Mouse (Mus musculus) adrenal gland, postnatal 4 days (tissue): ENCODE measurements at regions not wholly inside any gene's neighbourhood (a gene's known extent, or its start where the extent isn't known, plus 50 kb on each side); places are given as distances from the start of the nearest gene placed in this dataset.

ENCODE experiments used
- DNase-seq, 2 experiments: peaks; one replicate each; pipeline ENCODE4 v3.0.0; 2021 to 2022; ENCODE audit warnings: low spot score in 2 of 2, mixed read lengths in 2 of 2

DNA sequence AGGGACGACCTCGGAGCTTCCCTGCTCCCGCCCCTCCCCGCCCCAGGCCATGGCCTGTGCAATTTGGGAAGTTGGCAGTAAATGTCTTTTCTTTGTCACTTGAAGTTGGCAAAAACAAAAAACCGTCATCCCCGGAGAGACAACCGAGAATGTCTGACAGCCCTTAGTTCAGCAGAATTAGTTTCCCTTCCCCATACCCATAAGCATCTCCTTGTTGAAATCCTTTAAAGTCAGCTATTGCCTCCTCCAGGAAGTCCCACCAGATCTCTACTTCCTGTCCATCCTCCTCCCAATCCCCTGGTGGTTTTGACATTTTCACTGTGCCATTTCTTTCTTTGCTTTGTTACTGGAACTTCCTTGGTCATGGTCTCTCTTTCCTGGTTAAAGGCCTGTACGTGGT, 54.8 kb downstream of the Foxb1 start:
- DNase-seq, result no peak

GRCm38 (mm10) chr9:69705071-69705470, 55.7 kb downstream of the Foxb1 start:
- no peak for DNase-seq

- DNase-seq, result no peak
These were observed 57.0 kb downstream of the Foxb1 start for GRCm38 (mm10) chr9:69703731-69704130.

GRCm38 (mm10) chr9:69702156-69702928, 58.4 kb downstream of the Foxb1 start:
- DNase-seq, result no peak

- no peak for DNase-seq
These were observed 60.0 kb downstream of the Foxb1 start for GRCm38 (mm10) chr9:69700696-69701095.

DNA sequence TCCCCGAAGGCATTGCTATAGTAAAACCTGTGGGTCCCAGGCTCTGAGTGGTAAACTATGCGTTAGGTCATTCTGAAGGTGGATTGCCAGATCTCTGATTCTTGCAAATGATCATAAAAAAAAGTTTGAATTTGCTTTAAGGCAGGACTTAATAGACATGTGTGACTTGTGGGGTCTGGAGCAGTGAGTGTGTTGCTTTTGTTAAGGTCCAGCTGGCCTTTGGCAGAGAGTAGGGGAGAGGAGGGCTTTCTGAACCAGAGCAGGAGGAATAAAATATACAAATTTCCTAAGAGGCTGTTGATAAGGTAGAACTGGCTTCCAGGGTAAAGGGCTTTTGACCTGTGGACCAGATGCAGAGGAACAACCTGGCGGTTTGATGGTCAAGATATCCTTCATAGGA, 69.0 kb downstream of the Foxb1 start:
- DNase-seq, result no peak

GRCm38 (mm10) chr9:69687349-69688123, 73.2 kb downstream of the Foxb1 start:
- no peak for DNase-seq

GRCm38 (mm10) chr9:69686766-69687165, 74.0 kb downstream of the Foxb1 start:
- DNase-seq, result no peak

- no peak for DNase-seq
These were observed 75.1 kb downstream of the Foxb1 start for GRCm38 (mm10) chr9:69685630-69686029.

DNA sequence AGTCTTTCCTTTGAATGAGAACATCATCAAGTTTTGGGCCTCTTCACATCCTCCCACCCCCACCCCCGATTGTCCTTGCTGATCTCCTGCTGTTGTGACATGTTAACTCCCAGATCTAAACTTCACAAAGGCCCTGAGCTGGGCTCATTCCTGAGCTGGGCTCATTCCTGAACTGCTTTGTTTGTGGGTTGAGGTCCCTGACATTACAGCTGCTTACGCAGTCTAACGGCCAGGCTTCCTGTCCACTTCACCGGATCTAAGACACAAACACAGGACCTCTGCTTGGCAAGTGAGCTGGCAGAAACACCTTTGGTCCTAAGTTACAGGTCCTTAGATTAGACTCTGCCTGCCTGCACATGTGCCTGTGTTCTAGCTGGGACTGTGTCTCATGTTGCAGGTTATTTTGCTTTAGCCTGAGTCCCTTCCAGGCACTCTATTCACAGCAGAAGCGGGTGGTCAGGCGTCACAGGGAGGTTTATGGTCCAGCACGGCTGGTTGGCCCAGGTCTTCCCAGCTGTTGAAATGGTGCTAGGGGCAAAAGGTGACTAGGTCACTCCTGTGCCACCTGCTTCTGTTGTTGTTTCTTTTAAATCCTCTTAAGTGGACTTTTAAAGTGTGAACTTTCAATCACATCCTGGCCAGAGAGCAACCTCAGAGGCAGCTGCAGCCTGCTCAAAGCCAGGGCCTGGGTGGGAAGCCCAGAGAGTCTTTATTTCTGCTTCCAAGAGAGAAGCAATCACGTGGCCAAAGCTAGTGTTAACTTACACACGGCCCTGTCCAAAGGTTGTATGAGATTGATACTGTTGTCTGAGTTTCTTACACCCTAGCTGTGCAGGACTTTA, 79.1 kb downstream of the Foxb1 start:
- DNase-seq, result no peak

- DNase-seq, result no peak
These were observed 82.1 kb downstream of the Foxb1 start for GRCm38 (mm10) chr9:69678634-69679033.

DNA sequence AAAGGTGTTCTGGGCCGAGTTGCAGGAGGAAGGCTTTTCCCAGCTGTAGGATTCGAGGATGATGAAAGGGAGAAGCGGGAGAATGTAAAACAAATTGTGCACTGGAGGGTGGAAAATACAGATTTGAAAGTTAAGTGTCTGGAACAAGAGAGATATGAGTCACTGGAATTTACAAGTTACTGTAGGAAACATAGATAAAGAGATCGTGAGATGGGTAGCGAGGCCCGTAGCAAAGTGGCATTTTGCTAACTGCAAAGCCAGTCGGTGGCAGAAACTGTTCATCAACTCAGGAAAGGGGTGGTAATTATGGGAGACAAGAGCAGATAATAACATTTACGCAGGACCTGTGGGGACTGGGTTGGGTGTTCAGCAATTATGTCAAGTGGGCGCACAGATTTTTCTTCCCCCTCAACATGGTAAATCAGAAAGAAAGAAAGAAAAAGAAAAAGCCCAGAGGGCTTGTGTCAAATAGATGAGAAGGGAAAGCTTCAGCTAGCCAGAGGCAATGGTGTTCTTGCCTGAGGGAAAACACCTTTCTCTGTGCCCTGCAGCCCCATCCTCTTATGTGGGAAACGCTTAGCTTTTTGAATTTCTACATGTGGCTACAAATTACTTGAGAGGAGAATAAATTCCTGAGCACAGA, 87.2 kb downstream of the Foxb1 start:
- no peak for DNase-seq

DNA sequence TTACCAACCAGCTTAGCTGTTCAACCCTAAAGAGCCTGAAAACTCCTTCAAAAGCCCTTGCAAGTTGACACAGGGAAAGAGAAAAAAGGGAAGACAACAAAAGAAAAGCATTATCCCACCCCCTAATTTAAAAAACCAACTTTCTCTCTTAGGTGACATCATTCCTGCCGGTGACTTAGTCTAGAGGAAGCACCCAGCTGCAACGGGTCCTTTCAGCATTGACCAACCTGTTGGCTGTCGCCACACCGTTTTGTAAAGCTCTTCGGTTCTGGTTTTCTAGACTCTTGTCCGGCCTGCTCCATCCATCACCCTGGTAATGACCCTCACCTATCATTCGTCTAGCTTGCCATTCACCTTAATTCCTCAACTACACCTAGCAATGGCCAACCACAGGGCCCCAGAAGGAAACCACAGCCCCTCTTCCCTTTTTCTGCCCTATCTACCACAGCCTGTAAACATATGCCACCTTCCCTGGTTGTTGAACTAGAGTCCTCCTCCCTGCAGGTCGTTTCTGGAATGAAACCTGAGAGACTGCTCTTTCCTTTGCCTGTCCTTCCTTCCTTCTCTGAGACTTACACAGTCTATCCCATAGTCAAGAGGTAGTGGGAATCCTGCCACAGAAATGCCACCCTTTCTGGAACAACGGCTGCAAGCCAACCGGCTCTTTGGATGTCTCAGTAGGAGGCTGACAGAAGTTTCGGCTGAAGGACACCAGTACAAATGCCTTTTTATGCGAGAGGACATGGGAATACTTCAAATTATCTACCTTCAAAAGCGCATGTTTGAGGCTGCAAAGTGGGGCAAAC, 87.9 kb downstream of the Foxb1 start:
- no peak for DNase-seq

DNA sequence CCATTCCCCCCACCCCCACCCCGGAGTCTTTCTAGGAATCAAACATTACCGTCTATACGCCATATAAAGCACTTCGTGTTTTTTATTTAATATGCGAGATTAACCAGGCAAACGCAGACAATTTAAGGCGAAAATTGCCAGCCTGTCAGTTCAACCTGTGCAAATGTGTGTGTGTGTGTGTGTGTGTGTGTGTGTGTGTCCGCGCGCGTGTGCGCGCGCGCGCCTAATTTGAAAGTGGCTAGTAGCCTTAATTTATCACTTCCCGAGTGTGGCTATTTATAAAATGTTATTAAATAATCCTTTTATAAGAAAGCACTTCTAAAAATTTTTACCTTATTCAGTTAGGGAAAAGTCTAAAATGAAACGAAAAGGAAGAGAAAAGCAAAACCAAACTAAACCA, 89.5 kb downstream of the Foxb1 start:
- no peak for DNase-seq

- no peak for DNase-seq
These were observed 90.1 kb downstream of the Foxb1 start for GRCm38 (mm10) chr9:69670551-69671044.

DNA sequence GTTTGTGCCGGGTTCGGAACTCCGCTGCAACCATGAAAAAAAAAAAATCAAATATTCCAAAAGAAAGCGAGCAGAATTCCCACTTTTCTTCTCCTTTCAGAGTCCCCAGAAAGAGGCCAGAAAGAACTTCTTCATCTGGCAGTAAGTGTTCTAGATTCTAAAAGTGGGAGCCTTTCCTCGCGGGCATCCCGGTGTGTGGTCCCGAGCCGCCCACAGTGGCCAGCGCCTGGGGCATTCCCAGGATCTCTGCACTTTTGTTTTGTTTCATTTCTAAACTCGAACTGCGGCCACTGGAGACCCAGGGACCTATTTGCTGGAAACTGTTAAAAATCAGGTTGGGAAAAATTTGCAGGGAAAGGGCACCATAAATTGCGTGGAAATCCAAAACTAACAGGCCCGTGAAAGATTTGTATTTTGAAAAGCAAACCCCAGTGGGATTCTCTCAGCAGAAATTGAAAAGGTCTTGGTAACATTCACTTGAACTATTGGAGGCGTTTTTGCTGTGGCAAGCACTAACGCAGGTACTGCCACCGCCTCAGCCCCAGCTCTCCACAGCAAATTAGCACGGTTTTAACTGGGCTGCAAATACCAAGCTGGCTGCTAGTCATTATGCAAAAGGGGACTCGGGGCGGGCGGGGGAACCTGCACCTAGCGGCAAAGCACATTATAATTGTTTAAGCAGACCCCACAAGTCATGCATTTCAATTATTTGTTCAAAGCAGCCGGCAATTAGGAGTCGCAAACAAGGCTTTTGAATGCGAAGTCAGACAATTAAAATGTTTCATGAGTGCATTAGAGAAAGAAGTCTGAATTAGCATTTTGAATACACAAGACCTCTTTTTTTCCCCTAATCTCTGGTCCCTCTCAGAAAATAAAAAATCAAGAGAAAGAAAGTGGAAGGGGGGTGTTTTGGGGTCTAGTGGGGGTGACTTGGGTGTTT, 90.9 kb downstream of the Foxb1 start:
- no peak for DNase-seq

- no peak for DNase-seq
These were observed 92.2 kb downstream of the Foxb1 start for GRCm38 (mm10) chr9:69668475-69669090.

DNA sequence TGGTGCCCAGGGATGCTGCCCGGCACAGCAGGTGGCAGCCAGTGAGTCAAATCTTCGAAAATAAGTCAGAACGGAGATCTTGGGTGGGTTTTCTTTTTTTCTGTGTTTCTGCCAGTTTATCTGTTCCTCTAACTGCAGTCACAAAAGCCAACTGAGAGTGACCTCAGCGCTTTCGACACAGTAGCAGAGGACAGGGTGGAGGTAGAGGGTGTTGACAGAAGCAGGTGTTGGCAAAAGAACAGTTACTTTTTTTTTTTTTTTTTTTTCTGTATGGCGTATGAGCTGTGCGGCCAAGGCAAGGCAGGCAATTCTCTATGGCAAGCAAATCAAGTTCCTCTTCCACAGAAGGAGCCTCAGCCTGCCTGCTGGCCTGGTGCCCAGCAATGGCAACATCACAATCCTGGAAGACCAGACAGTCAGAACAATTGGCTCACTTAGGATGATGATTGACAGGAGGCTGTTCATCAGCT, 93.6 kb downstream of the Foxb1 start:
- DNase-seq, result no peak

- DNase-seq, result no peak
These were observed 96.5 kb downstream of the Foxb1 start for GRCm38 (mm10) chr9:69664201-69664600.
